Mouse (Mus musculus): ENCODE results near the gene Cldn19. TPM values are rescaled to one million over a fixed set of nuclear protein-coding genes. Genes with fewer than 3 reads are reported as not detected.

The Cldn19 gene
- total RNA-seq, 2 experiments from 2014 or later: not detected

GRCm38 (mm10) chr4:119300761-119301160 is 45.5 kb downstream of the Cldn19 start:
- DNase-seq: no peak

- no peak for DNase-seq
Observed at GRCm38 (mm10) chr4:119301777-119302176, 46.6 kb downstream of the Cldn19 start.

- DNase-seq: no peak
Observed at GRCm38 (mm10) chr4:119303291-119303690, 48.1 kb downstream of the Cldn19 start.

GRCm38 (mm10) chr4:119305418-119305817 is 50.2 kb downstream of the Cldn19 start:
- no peak for DNase-seq

Other genes starting within 250 kb of the Cldn19 start
- gene Slc2a1, start 146.7 kb upstream of the Cldn19 start, total RNA-seq (2021): 10 to 100 TPM; 12.2 to 13.5 TPM
- 10 to 100 TPM; 20.0 to 23.4 TPM for gene Zfp691, start 81.2 kb upstream of the Cldn19 start, total RNA-seq (2021)
- not detected for gene Ermap, start 65.4 kb upstream of the Cldn19 start, total RNA-seq (2021)
- gene Svbp, start 60.1 kb upstream of the Cldn19 start, total RNA-seq (2021): 10 to 100 TPM; 15.4 to 19.6 TPM
- not detected for gene Tmem269, start 37.2 kb upstream of the Cldn19 start, total RNA-seq (2021)
- gene AU022252, start 22.7 kb upstream of the Cldn19 start, total RNA-seq (2021): 10 to 100 TPM; 24.8 to 26.5 TPM
- 1 to 10 TPM; 9.4 to 9.9 TPM for gene P3h1, start 22.5 kb upstream of the Cldn19 start, total RNA-seq (2021)
- 100 to 1,000 TPM; 684 to 750 TPM for gene Ybx1, start 39.2 kb downstream of the Cldn19 start, total RNA-seq (2021)
- 10 to 100 TPM; 10.9 to 12.4 TPM for gene Ppih, start 65.1 kb downstream of the Cldn19 start, total RNA-seq (2021)
- gene Ccdc30, start 160.1 kb downstream of the Cldn19 start, total RNA-seq (2021): under 1 TPM in 1 of 2 experiments, not detected in 1; 0.59 TPM
- 10 to 100 TPM; 11.4 to 12.6 TPM for gene Ppcs, start 167.0 kb downstream of the Cldn19 start, total RNA-seq (2021)
- not detected for gene Zmynd12, start 167.4 kb downstream of the Cldn19 start, total RNA-seq (2021)
- 1 to 10 TPM in 1 of 2 experiments, under 1 TPM in 1; 0.57 to 1.3 TPM for gene Rimkla, start 237.2 kb downstream of the Cldn19 start, total RNA-seq (2021)

Data from heart, adult 18-20 months (tissue).